Mouse (Mus musculus) E14TG2a.4 (cell line): ENCODE measurements around the gene Itgb7.

ENCODE experiments used
- CTCF ChIP-seq: conservative IDR thresholded peaks from 2 replicates; pipeline ENCODE4 v1.5.1; 2014; ENCODE audit warnings: low read length
- POU5F1 ChIP-seq: IDR thresholded peaks from 2 replicates; pipeline ENCODE4 v1.6.1; 2014; ENCODE audit warnings: low read length, borderline replicate concordance

DNA sequence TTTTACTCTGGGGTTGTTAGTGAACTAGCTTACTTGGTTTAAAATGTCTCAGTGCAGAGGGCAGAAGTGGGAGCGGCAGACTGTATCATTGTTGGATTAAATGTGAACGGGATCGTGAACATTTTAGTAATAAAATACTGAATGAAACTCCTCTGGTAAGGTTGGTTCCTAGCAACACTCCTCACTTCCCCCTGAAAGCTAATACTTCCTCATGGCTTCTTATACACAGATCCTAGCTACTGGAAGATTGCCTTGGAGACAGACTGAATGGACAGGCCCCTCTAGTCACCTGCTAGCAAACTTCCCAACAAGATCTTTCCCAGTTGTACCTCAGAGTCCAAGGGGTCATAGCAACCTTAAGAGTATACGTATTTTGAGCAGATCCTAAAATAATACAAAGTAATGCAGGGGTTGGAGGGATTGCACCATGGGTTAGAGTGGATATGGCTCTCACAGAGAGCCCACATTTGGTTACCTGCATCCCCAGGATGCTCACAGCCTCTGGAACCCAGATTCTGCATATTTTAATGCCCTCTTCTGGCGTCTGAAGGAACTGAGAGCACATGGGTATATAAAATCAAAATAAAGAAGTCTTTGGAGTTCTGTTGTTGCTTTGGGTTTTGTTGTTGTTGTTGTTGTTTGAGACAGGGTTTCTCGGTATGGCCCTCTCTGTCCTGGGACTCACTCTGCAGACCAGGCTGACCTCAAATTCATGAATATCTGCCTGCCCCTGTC is 42.4 kb upstream of the Itgb7 start:
- peak; percentile 64 for TF ChIP-seq CTCF
- no peak for TF ChIP-seq POU5F1
